Mouse (Mus musculus) lung, embryonic 16.5 days (tissue): ENCODE measurements at regions not wholly inside any gene's neighbourhood (a gene's known extent, or its start where the extent isn't known, plus 50 kb on each side); places are given as distances from the start of the nearest gene placed in this dataset.

Experiments
- ATAC-seq: fragments of 200-750 bp; cut with Nextera tagmentation; 2 replicates; pipeline ENCODE4 v1.8.0; 2017; ENCODE audit warnings: low read depth, mild to moderate bottlenecking, moderate library complexity
- H3K27ac ChIP-seq: fragments of 300-500 bp; sonication (generic); 2 replicates; pipeline ENCODE4 v1.5.1; 2014; ENCODE audit warnings: mild to moderate bottlenecking, control low read depth, low read length
- H3K27me3 ChIP-seq: fragments of 300-500 bp; sonication (generic); 2 replicates; pipeline ENCODE4 v1.6.1; 2014; ENCODE audit warnings: low read depth, low read length, mixed read lengths; ENCODE audit not compliant: control insufficient read depth, insufficient read depth
- H3K36me3 ChIP-seq: fragments of 300-500 bp; sonication (generic); 2 replicates; pipeline ENCODE4 v1.6.1; 2014; ENCODE audit warnings: low read length; ENCODE audit not compliant: control insufficient read depth, insufficient read depth
- H3K4me1 ChIP-seq: fragments of 300-500 bp; sonication (generic); replicated peaks from 2 replicates; pipeline ENCODE4 v1.6.1; 2014; ENCODE audit warnings: low read length, mixed read lengths; ENCODE audit not compliant: control insufficient read depth, insufficient read depth
- H3K4me2 ChIP-seq: fragments of 300-500 bp; sonication (generic); 2 replicates; pipeline ENCODE4 v1.6.1; 2014; ENCODE audit warnings: low read depth, low read length, control low read depth
- H3K4me3 ChIP-seq: fragments of 300-500 bp; sonication (generic); 2 replicates; pipeline ENCODE4 v1.5.1; 2014; ENCODE audit warnings: mild to moderate bottlenecking, low read length, control low read depth
- H3K9ac ChIP-seq: fragments of 300-500 bp; sonication (generic); 2 replicates; pipeline ENCODE4 v1.6.1; 2014; ENCODE audit warnings: low read length, control low read depth
- H3K9me3 ChIP-seq: fragments of 300-500 bp; sonication (generic); 2 replicates; pipeline ENCODE4 v1.6.1; 2016; ENCODE audit warnings: low read length; ENCODE audit not compliant: control insufficient read depth
- WGBS: fragments of 180-500 bp; shearing (Covaris S2); extraction: QIAGEN DNeasy Blood & Tissue Kit; methylation state at CpG from one replicate; pipeline ENCODE4 v1.1.7; 2014; 5-methylcytosine and 5-hydroxymethylcytosine counted together

DNA sequence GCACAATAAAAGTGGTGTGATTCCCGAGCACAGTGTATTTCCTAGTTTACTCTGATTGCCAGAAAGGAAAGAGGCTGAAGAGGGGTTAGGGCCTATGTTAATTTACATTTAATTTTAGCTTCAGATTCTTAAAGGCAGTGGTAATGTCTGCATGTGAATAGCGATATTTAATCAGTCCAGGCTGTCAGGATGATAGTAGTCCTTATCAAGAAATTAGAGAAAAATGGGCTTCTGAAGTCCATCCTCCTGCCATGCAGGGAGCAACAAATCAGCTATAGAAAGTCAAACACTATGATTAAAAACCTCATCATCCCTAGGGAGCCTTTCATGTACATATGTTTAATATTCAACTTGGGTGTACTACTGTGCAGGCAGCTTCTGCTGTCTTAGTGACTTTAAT lies 422.7 kb upstream of the Gje1 start:
- no peak for ATAC-seq
- Histone ChIP-seq H3K9me3 (no peaks in the 10 kb centered on the region), H3K36me3 (no peaks in the 10 kb centered on the region), H3K27ac (no peak overlapping the region), H3K9ac (no peak overlapping the region), H3K27me3 (no peaks in the 10 kb centered on the region), H3K4me1 (no peaks in the 10 kb centered on the region), H3K4me2 (no peak overlapping the region), H3K4me3 (no peak overlapping the region)
- WGBS = 53% methylated on average over 2 of the region's 2 CpGs
